Mouse (Mus musculus) subcutaneous adipose tissue, adult 2 months (tissue): ENCODE measurements around the gene Scarf2. TPM values are rescaled to one million over a fixed set of nuclear protein-coding genes. Genes with fewer than 3 reads are reported as not detected.

Experiments
- polyA plus RNA-seq: library from polyadenylated mRNA; depleted of rRNA; stranded (reverse); fragments of >200 nt; gene quantifications from 2 replicates; pipeline ENCODE4 v1.2.3, GENCODE M21; 2012; ENCODE audit warnings: low replicate concordance; rRNA removed

The Scarf2 gene
- polyA plus RNA-seq: 26.1 and 146 TPM in 2 replicates

DNA sequence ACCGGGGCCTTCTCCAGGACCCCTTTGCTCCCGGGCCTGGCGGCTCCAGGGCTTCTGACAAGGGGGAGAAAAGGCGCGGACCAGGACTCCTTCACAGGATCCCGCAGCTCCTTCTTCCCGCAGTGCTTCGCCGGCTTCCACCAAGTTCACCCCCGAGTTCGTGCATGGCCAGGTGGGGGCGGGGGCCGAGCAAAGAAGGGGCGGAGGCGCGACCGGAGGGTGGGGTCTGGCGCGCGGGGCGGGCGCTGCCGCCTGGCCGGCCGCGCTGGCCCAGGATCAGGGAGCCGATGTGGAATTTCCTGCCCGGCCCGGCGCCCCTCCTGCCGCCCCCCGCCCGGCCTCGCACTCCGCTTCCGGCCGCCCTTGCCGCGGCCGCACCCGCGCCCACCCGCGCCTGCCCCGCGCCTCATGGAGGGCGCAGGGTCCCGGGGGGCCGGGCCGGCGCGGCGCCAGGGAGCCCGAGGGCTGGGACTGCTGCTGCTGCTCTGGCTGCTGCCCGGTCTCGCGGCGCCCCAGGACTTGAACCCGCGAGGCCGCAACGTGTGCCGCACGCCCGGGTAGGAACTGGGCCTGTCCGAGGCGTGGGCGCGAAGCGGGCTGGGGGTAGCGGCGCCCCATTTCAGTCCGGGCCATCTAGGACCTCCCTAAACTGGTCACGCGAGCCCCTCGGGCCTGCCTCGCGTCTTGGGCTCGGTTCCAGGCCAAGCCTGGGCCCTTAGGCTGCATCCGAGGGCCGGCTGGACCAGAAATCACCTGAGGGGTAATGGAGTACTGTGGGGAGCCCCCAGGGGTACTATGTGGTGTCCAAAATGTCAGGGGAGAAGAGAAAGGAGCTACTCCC lies at the start of gene Scarf2:
Gene Scarf2, plus strand, starts transcription at position 312 of the 841 bp plus-strand sequence.

GRCm38 (mm10) chr16:17759344-17759773 lies 37.7 kb upstream of the Scarf2 start, which contains the start of gene Klhl22:
Klhl22 (plus strand) TSS chr16:17759618.

DNA sequence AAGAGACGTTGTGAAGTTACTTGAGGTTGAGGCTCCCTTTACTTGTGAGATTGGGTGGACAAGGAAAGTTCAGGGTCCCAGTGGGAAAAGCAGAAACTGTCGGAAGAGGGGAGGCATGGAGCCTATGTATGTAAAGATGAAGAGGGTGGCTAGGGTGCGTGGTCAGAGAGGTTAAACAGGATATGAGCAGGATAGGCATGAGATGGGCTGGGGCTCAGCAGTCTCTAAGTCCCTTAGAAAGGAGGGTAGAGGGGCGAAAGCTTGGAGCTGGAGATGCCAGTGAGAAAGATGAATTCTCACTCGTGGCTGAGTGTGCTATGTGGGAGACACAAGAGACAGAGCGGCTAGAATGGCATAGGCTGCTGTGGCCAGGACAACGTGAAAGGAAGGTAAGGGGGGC lies 35.7 kb downstream of the Scarf2 start, which contains the start of gene B830017H08Rik:
Gene B830017H08Rik, plus strand, starts transcription at position 301 of the 400 bp plus-strand sequence.

GRCm38 (mm10) chr16:17838051-17838450 lies 41.0 kb downstream of the Scarf2 start, which contains the start of gene Car15:
Car15 (minus strand) TSS chr16:17838364.

Other genes starting within 250 kb of the Scarf2 start
- 0.33 and 4.0 TPM in 2 replicates for gene Lrrc74b, start 236.0 kb upstream of the Scarf2 start, polyA plus RNA-seq
- gene P2rx6, start 235.4 kb upstream of the Scarf2 start, polyA plus RNA-seq: 9.4 and 30.5 TPM in 2 replicates
- gene Slc7a4, start 214.1 kb upstream of the Scarf2 start, polyA plus RNA-seq: 2.4 and 19.4 TPM in 2 replicates
- gene Smpd4, start 177.9 kb upstream of the Scarf2 start, polyA plus RNA-seq: 61.2 and 90.0 TPM in 2 replicates
- 1.4 and 3.2 TPM in 2 replicates for gene Ccdc74a, start 150.8 kb upstream of the Scarf2 start, polyA plus RNA-seq
- 78.1 and 93.2 TPM in 2 replicates for gene Med15, start 64.4 kb upstream of the Scarf2 start, polyA plus RNA-seq
- gene Klhl22, start 37.7 kb upstream of the Scarf2 start, polyA plus RNA-seq: 91.2 and 128 TPM in 2 replicates
- gene B830017H08Rik, start 35.8 kb downstream of the Scarf2 start, polyA plus RNA-seq: 0.06 TPM in 1 of 2 replicates, not detected in the other
- 4.0 and 5.8 TPM in 2 replicates for gene Car15, start 41.1 kb downstream of the Scarf2 start, polyA plus RNA-seq
- 0.66 and 1.6 TPM in 2 replicates for gene Gm20518, start 94.4 kb downstream of the Scarf2 start, polyA plus RNA-seq
- gene Tssk1, start 96.9 kb downstream of the Scarf2 start, polyA plus RNA-seq: 0.14 and 0.16 TPM in 2 replicates
- 101 and 165 TPM in 2 replicates for gene Dgcr2, start 101.3 kb downstream of the Scarf2 start, polyA plus RNA-seq
- gene Tssk2, start 101.4 kb downstream of the Scarf2 start, polyA plus RNA-seq: not detected in 2 replicates
- 26.6 and 29.1 TPM in 2 replicates for gene Ess2, start 114.1 kb downstream of the Scarf2 start, polyA plus RNA-seq
- not detected in 2 replicates for gene Gsc2, start 117.8 kb downstream of the Scarf2 start, polyA plus RNA-seq
- 860 and 1,002 TPM in 2 replicates for gene Slc25a1, start 130.9 kb downstream of the Scarf2 start, polyA plus RNA-seq
- not detected in 2 replicates for gene Vpreb2, start 183.1 kb downstream of the Scarf2 start, polyA plus RNA-seq